Mouse (Mus musculus): Measurements from ENCODE around the gene Tfip11. TPM values are rescaled to one million over a fixed set of nuclear protein-coding genes. Genes with fewer than 3 reads are reported as not detected.

Gene Tfip11
- total RNA-seq, 1 experiment from 2014 or later, result 38.6 TPM

DNA sequence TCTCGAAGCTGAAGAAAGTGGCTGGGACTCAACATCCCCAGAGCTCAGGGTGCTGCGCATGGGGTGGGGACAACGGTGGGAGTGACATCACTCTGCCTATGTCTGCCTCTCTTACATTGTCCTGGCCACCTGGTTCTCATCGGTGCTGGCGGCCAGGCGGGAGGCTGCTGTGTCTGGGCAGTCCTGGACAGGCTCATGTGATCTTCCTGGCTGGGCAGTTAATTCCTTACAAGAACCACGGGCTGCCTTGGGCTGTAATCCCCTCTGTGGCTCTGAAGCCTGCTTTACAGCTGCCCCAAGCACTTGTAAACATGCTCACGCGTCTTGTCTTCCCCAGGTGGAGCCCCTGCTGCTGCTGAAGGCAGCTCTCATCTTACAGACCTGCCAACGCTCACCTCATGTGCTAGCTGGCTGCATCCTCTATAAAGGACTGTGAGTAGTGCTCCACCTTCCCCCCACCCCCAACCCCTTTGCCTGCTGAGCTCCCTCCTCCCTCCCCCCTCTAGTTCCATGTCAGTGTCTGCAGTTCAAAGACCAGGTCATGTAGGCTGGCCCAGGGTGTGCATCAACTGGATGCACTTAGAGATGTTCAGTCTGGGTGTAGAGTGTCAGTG, 38.1 kb downstream of the Tfip11 start:
- no peak for DNase-seq

- no peak for DNase-seq
Measured at GRCm38 (mm10) chr5:112366879-112367278, 40.7 kb downstream of the Tfip11 start.

DNA sequence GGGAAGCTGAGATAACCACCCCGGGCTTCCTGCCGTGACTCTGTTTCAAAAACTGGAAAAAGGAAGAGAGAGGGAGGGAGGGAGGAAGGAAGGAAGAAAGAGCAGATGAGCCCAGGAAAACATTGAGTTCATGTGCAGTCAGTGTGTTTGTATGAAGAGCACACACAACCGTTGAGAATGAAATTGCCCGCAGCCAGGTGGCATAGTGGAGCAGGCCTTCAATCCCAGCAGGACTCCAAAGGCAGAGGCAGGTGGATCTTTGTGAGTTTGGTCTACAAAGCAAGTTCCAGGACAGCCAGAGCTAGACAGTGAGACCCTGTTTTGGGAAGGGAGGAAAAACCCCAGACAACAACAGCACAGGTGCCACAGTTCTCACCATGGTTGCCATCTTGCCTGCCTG, 41.2 kb downstream of the Tfip11 start:
- DNase-seq, result no peak

DNA sequence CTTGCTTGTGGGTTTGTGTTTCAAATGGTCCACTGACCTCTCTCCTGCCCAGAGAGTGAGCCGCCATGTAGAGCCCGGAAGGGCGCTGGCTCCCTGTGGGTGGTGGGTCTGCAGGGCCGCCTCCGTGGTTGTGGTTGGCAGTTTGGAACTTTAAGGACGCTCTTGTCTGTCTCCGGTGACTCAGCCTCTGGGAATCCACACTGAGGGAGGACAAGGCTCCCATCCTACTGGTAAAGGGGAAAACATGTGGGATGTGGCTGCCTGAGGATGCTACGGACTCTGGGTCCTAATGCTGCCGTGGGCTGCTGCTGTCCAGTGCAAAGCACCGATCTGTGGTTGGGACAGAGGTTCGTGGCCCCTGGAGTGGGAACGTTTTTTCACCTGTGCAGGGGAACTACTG, 41.8 kb downstream of the Tfip11 start:
- DNase-seq, result no peak

DNA sequence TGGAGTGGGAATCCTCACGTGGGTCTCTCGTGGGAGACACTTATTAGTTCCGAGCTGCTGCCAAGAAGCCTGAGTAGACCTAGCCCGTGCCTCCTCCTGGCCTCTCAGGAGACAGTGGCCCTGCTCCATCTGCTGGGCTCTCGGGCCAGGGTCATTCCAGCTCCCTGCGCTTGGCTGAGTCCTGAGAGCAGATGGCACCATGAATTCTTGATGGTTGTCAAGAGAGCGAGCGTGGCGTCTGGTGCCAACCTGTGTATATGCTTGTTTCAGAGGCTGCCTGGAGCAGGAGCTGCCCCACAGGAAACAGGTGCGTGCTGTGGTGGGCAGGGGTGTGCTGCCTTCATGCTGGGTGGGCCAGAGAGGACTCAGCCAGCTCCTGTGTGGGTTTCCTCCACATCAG, 42.5 kb downstream of the Tfip11 start:
- no peak for DNase-seq

- DNase-seq, result no peak
Measured at GRCm38 (mm10) chr5:112369326-112369725, 43.2 kb downstream of the Tfip11 start.

DNA sequence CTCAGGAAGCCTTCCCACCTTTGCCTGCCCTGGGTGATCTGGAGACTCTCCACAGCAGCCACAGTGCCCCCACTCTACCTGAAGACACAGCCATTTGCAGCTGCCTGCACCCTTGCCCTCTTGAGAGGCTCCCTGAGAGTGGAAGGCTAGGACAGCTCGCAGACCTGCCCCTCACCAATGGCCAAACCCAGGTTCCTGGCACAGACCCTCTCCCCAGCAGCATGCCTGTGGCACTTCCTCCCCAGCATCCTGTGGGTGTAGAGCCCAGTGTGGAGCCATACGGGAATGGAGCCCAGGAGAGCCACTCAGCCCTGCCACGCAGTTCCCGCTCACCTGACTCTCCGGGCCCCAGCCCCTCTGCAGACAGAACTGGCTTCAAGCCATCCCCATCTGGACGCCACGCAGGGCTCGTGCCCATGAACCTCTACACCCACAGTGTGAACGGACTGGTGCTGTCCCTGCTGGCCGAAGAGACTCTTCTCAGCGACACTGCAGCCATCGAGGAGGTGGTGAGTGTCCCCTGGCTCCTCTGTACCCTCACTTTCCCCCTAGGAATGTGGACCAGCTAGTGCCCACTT, 44.2 kb downstream of the Tfip11 start:
- no peak for DNase-seq

- DNase-seq, result no peak
Measured at GRCm38 (mm10) chr5:112371933-112372332, 45.8 kb downstream of the Tfip11 start.

DNA sequence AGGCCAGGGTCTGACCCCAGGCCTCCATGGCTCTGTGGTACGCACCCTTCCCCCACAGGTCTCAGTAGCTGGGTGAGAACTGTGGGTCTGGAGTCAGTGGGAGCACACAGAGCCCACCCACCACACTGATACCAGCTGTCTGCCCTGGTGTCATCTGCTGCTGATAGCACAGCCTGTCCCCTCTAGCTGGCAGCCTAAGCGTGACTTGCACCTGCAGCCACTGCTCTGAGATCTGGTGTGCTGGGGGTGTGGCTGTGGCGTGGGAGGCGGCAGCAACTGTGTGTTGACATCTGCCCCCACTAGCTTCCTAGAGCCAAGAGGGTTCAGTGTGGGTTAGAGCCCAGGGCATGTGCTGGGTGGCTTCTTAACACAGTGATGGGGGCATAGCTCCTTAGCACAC, 50.0 kb downstream of the Tfip11 start:
- no peak for DNase-seq

- no peak for DNase-seq
Measured at GRCm38 (mm10) chr5:112377380-112377779, 51.2 kb downstream of the Tfip11 start.

DNA sequence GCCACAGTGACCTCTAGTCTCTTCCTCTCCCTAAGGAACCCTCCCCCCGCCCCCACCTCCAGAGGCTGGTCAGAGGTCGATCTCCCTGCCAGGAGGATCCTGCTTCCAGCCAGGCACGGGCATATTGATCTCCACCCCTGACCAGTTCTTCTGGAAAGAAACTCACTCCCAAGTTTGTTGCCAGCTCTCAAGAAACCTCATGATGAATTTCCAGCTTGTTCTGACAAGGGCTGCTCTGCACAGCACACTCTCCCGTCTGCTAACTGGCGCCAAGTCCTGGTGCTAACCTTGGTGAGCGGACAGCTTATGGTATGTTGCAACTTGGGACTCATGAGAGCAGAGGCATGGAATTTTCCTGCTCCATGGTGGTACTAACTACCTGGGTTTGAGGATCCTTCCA, 52.6 kb downstream of the Tfip11 start:
- peak; percentile 56 for DNase-seq

DNA sequence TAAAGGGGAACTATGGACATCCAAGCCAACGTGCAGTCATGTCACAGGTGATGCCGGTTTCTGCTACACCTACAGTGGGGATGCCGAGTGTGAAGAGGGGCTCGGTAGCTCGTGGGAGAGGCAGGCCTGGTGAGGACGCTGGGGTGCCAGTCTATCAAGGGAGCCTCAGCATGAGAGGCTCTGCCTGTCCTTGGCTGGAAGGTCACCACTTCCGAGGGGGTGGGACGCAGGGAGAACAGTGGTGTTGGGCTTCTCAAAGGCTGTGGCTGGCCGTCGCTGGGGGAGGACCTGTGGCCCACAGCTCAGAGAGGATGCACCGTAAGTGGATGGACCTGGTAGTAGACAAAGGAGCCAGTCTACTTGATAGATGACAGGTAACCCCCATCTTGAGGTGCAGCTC, 55.0 kb downstream of the Tfip11 start:
- DNase-seq, result peak; percentile 52

DNA sequence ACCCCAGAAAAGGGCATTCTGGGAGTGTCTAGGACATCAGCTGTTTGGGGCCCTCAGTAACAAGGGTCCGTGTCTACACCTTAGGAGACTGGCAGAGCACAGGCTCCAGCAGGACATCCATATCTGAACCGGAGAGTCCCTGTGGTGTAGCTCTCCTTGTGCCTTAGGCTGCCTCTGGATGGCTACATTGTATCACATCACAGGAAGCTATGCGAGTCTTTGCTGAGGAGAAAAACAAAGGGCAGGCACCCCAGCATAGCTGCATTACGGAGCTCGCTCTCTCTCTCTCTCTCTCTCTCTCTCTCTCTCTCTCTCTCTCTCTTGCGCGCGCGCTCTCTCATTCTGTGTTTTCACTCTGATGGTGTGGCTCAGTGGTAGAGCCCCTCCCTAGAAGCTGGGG, 55.9 kb downstream of the Tfip11 start:
- DNase-seq, result no peak

GRCm38 (mm10) chr5:112382641-112383330, 56.6 kb downstream of the Tfip11 start:
- peak; percentile 69 for DNase-seq

GRCm38 (mm10) chr5:112384805-112385472, 58.8 kb downstream of the Tfip11 start:
- no peak for DNase-seq

- no peak for DNase-seq
Measured at GRCm38 (mm10) chr5:112385973-112386372, 59.8 kb downstream of the Tfip11 start.

Other genes starting within 250 kb of the Tfip11 start
- gene Cryba4, start 73.8 kb upstream of the Tfip11 start, total RNA-seq (2021), result 14.8 and 16.5 TPM in 2 replicates
- gene Crybb1, start 70.5 kb upstream of the Tfip11 start, total RNA-seq (2021), result 1.1 and 2.7 TPM in 2 replicates
- gene Tpst2, start 49.7 kb upstream of the Tfip11 start, total RNA-seq (2021), result 144 and 210 TPM in 2 replicates
- 22.4 and 29.1 TPM in 2 replicates for gene Srrd, start 16.7 kb downstream of the Tfip11 start, total RNA-seq (2021)
- gene Hps4, start 16.7 kb downstream of the Tfip11 start, total RNA-seq (2021), result 32.8 and 36.7 TPM in 2 replicates
- 0.36 TPM in 1 of 2 replicates, not detected in the other for gene Gm6583, start 29.7 kb downstream of the Tfip11 start, total RNA-seq (2021)
- 1.4 and 2.5 TPM in 2 replicates for gene Asphd2, start 68.5 kb downstream of the Tfip11 start, total RNA-seq (2021)
- not detected in 2 replicates for gene Gm6588, start 123.1 kb downstream of the Tfip11 start, total RNA-seq (2021)